Mouse (Mus musculus): ENCODE measurements at regions not wholly inside any gene's neighbourhood (a gene's known extent, or its start where the extent isn't known, plus 50 kb on each side); places are given as distances from the start of the nearest gene placed in this dataset.

DNA sequence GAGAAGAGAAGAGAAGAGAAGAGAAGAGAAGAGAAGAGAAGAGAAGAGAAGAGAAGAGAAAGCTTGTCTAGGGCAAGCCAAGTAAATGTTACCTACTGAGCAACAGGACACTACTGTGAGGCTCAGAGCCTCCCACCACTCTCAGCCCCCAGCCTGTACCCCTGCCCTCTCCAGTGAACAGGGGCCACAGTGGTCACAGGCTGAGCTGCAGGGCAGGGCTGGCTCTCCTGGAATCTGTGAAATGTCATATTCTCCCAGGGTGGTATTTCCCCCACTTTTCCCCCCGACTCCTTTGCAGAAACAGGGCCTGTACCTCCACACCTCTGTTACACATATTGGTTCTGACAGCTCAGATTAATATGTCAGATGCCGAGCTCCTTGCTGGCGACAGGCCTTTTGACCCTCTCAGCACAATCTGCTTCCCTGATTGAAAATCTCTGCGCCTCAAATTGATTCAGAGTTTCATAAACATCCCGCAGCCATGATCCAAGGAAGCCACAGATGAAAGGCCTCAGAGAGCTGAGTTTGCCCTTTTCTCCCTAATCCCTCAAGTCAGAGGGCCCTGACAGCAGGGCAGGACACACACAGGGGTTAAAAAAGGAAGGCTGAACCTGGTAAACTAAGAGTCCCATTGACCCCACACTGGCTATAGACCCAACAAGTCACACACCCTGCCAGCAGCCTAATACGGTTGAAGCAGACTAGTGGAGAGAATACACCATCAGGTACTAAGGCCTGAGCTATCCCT, 108.8 kb upstream of the Zfp703 start:
- TF ChIP-seq CTCF (IDR thresholded peaks at IDR 0.05; ENCODE audit: control insufficient read depth, insufficient read depth, insufficient read length) = no peak
- no peak for TF ChIP-seq MAX (IDR thresholded peaks at IDR 0.05)
- TF ChIP-seq MYOD1 (IDR thresholded peaks at IDR 0.05; ENCODE audit: control insufficient read depth, insufficient read length, low read depth) = no peak
- no peak for TF ChIP-seq MYOG (IDR thresholded peaks at IDR 0.05; ENCODE audit: control insufficient read depth, extremely low read depth, insufficient read length)

All from C2C12 (cell line).